Mouse (Mus musculus): ENCODE measurements around the gene Pla2g4d.
"Not testable (repeated sequence)": the region's sequence is repeated elsewhere in the genome, so short reads cannot be mapped to it uniquely, and the experiment has no call there.

DNA sequence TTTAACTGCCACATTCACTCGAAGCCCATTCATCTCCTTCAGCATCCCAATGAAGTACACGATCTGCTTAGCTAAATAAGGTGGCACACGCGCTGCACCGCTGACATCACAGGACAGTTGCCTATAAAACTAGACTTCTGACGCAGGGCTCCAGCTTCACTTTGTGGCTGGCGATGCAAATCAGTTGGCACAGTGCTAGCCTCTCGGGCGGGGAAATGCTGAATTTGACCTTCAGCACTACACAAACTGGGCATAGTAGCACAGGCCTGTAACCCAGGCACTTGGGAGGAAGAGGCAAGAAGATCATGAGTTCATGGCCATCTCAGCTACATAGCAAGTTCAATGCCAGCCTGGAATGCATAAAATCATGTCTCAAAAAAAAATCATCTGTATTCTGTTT is 50.3 kb downstream of the Pla2g4d start:
- not testable (repeated sequence) for TF ChIP-seq CTCF (IDR thresholded peaks at IDR 0.05; ENCODE audit: extremely low read depth, insufficient read length, insufficient replicate concordance, low read depth, low read length); POLR2A (IDR thresholded peaks at IDR 0.05; ENCODE audit: low read depth, low read length)

Measured in small intestine, adult 2 months (tissue).